Mouse (Mus musculus): ENCODE data around the gene Isoc2b. TPM values are rescaled to one million over a fixed set of nuclear protein-coding genes. Genes with fewer than 3 reads are reported as not detected.
A peak's percentile ranks its signal among the peaks of the same experiment; 100 is the strongest.
"Not testable (repeated sequence)": the region's sequence is repeated elsewhere in the genome, so short reads cannot be mapped to it uniquely, and the experiment has no call there.

Gene Isoc2b
- polyA plus RNA-seq, 1 experiment = 36.2 TPM

DNA sequence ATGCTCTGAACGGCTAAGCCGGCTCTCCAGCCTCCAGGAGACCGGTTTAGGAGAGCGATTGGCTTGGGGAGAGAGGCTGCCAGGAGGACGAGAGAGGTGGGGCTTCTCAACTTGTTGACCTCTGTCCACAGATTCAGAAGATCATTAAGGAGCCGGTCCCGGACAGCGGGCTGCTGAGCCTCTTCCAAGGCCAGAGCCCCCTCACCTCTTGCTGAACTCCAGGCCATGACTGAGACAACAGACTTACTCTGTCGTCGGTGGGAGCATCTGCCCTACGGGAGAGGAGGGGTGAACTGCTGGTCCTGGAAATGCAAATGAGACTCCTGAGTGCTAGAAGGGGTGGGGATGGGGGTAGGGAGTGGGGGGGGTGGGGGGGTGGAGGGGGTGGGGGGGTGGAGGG, 25.1 kb upstream of the Isoc2b start:
- Histone ChIP-seq H3K27ac (replicated peaks; ENCODE audit: low read depth, low read length) (no peak overlapping the region), H3K4me1 (ENCODE audit: control insufficient read depth, insufficient read depth, insufficient read length, low read length) (no peaks in the 10 kb centered on the region; the same call in 1 of the 2 replicates), H3K4me3 (ENCODE audit: insufficient read depth, low read depth, low read length) (no peak overlapping the region)

DNA sequence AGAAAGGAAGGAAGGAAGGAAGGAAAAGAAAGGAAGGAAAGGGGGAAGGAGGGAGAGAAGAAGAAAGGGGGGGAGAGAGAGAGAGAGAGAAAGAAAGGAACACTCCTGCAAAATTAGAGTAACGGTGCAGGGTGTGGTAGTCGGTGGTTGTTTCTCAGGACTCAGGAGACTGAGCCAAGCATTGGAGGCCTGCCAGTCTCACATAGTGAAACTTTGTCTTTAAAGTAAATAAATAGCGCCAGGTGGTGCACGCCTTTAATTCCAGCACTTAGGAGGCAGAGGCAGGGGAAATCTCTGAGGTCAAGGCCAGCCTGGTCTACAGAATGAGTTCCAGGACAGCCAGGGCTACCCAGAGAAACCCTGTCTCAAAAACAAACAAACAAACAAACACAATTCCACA, 16.6 kb upstream of the Isoc2b start:
- Histone ChIP-seq H3K4me1 (ENCODE audit: control insufficient read depth, insufficient read depth, insufficient read length, low read length) (peaks cover 3% of the 10 kb centered on the region; the same call in 1 of the 2 replicates), H3K27ac (replicated peaks; ENCODE audit: low read depth, low read length) (no peak overlapping the region), H3K4me3 (ENCODE audit: insufficient read depth, low read depth, low read length) (no peak overlapping the region)

DNA sequence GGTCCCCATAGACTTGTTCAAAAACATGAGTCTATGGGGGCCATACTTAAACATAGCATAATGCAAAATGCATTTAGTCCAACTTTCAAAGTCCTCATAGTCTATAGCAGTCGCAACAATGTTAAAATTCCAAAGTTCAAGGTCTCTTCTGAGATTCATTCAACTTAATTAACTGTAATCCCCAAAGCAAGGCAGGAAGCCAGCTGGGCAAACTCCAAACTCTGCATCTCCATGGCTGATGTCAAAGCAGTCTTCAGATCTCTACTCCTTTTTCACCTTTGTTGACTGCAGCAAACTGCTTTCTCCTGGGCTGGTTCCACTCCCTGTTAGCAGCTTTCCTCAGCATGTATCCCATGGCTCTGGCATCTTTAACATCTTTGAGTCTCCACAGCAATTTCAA, 9.0 kb upstream of the Isoc2b start:
- H3K4me1 ChIP-seq (ENCODE audit: control insufficient read depth, insufficient read depth, insufficient read length, low read length); H3K27ac ChIP-seq (replicated peaks; ENCODE audit: low read depth, low read length); H3K4me3 ChIP-seq (ENCODE audit: insufficient read depth, low read depth, low read length): not testable (repeated sequence)

DNA sequence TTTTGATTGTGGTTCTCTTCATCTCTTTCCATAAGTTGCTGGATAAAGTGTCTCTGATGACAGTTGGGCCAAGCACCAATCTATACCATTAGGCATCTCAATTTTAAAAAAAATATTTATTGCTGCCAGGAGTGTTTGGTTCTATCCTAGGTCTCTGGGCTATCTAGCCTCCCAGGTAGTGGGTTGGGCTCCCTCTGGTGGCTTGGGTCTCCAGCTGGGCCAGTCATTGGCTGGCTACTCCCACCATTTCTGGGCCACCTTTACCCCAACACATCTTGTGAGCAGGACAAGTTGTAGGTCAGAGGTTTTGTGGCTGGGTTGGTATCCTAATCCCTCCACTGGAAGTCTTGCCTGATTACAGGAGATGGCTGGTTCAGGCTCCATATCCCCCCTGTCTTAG, 8.1 kb upstream of the Isoc2b start:
- Histone ChIP-seq H3K4me3 (ENCODE audit: insufficient read depth, low read depth, low read length) (peak overlapping the region; percentile 73; the same call in 1 of the 2 replicates), H3K4me1 (ENCODE audit: control insufficient read depth, insufficient read depth, insufficient read length, low read length) (0 out of 2 replicates have a peak, but pooled peaks cover 2% of the 10 kb centered on the region), H3K27ac (replicated peaks; ENCODE audit: low read depth, low read length) (peak overlapping the region; percentile 20; the same call in 1 of the 2 replicates)

DNA sequence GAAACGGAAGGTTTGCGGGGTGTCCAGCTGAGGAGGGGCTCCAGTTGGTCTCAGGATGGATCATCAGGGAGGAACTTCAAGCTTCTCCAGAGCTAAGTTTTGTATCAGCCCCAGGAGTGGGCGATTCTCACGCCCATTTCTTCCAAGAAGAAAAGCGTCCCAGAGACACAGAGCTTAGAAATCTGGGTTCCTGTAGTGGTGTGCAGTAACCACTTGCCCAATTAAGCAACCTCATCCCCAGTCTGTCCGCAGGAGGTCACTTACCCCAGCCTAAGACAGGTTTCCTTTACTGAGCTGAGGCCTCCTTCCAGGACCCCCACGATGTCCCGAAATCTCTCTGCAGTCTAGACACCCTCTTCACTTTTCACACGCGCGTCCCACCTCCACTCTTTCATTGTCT, 7.2 kb upstream of the Isoc2b start:
- H3K27ac ChIP-seq (replicated peaks; ENCODE audit: low read depth, low read length) = peak overlapping the region; percentile 81
- H3K4me1 ChIP-seq (ENCODE audit: control insufficient read depth, insufficient read depth, insufficient read length, low read length) = 0 out of 2 replicates have a peak, but pooled peaks cover 2% of the 10 kb centered on the region
- H3K4me3 ChIP-seq (ENCODE audit: insufficient read depth, low read depth, low read length) = peak overlapping the region; percentile 73

DNA sequence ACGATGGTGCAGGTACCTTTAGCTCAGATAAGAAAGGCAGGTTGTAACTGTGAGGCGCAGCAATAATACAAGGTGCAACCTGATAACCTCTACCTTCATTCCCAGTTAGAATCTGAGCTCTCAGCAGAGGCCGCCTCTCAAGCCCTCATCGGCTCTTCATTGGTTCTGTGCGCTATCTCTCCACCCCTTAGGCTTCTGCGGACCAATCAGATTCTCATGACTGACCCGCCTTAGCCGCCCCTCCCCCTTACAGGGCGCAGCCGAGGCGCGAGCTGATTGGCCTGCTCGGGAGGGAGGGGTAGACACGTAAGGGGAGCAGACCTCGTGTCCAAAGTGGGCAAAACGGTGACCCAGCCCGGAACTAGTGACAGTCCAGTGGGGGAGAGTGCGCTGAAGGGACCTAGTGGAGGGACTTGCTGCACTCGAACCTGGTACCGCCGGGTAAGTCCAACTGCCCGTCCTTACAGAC, 6.7 kb upstream of the Isoc2b start, which contains the start of gene Isoc2a:
Gene Isoc2a, plus strand, starts transcription at position 401 of the 469 bp plus-strand sequence.
- Histone ChIP-seq H3K4me1 (ENCODE audit: control insufficient read depth, insufficient read depth, insufficient read length, low read length) (0 out of 2 replicates have a peak, but pooled peaks cover 2% of the 10 kb centered on the region), H3K4me3 (ENCODE audit: insufficient read depth, low read depth, low read length) (peak within 1 kb of the TSS; percentile 73), H3K27ac (replicated peaks; ENCODE audit: low read depth, low read length) (peak within 1 kb of the TSS; percentile 81)

DNA sequence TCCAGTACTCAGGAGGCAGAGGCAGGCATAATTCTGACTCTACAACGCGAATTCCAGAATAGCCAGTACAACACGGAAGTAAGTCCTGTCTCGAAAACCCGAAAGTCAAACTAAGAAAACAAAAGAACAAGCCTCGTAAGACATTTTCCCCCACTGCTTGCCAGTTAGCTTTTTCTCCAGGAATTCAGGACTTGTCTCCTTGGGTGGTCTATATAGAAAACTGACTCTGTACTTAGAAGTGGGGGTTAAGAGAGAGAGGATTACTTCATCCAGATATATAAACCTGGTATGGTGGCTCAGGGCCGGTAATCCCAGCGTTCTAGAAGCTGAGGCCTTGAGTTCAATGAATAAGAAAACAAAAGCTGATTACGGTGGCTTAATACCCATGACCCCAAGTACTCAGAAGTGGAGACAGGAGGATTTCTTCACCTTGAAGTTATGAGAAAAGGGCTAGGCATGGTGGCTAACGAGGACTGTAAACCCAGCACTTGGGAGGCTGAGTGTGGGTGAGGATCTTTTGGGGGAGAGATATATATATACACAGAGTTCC, 3.4 kb downstream of the Isoc2b start:
- Histone ChIP-seq H3K4me1 (ENCODE audit: control insufficient read depth, insufficient read depth, insufficient read length, low read length) (peaks cover 6% of the 10 kb centered on the region), H3K27ac (replicated peaks; ENCODE audit: low read depth, low read length) (peak overlapping the region; percentile 78), H3K4me3 (ENCODE audit: insufficient read depth, low read depth, low read length) (peak overlapping the region; percentile 67)

DNA sequence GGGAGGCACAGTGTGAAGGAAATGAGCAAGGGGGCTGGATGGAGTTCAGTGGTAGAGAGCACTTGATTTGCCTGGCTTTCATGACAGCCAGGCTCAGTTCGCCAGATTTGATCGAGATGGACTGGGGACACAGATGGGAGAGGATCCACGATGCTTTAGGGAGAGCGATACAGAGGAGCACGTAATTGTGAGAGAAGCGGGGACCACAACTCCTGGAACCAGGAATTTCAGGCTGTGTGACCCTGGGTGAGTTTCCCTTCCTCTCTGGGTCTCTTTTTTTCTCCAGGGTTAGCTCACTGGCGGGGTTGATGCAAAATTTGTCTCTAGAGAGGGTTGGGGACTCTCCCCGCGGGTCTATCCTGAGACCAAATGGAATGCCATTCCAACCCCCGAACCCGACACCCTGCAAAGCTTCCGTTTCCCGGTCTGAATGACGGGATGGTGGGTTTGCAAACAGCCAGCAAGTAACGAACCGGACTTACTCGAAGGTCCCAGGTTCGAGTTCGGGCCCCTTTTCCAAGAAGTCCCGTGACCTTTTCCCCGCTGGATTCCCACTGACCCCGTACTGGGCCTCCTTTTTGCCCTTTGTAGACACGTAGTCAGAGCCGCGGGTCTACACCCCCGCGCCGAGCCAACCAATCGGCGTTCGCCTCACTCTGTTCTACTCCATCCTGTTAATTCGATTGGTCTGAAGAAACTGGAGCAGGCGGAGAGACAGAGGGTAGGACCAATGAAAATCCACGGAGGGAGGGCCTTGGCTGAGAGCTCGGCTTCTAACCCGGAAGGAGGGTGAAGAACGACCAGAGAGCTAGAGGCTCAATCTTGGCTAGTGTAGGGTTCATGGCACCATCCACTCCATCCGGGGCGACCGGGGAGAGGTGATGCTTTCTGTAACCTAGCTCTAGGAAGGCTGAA, 4.2 kb downstream of the Isoc2b start:
- Histone ChIP-seq H3K4me1 (ENCODE audit: control insufficient read depth, insufficient read depth, insufficient read length, low read length) (peaks cover 6% of the 10 kb centered on the region), H3K4me3 (ENCODE audit: insufficient read depth, low read depth, low read length) (peak overlapping the region; percentile 78)

DNA sequence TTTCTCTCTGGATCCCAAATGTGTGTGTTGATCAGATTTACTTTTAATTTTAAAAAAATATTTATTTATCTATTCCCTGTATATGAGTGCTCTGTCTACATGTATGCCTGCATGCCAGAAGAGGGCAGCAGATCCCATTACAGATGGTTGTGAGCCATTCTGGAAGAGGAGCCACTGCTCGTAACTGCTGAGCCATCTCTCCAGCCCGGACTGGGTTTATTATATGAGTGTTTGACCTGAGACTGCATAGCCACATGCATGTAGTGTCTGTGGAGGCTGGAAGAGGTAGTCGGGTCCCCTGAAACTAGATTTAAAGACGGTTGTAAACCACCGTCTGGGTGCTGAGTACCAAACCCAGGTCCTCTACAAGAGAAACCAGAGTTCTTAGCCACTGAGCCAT, 5.0 kb downstream of the Isoc2b start:
- H3K27ac ChIP-seq (replicated peaks; ENCODE audit: low read depth, low read length) = peak overlapping the region; percentile 92
- peak overlapping the region; percentile 78 for H3K4me3 ChIP-seq (ENCODE audit: insufficient read depth, low read depth, low read length)
- peaks cover 6% of the 10 kb centered on the region for H3K4me1 ChIP-seq (ENCODE audit: control insufficient read depth, insufficient read depth, insufficient read length, low read length)

More for the DNA sequence above, 4.2 kb downstream of the Isoc2b start:
- peak overlapping the region; percentile 92 for H3K27ac ChIP-seq (replicated peaks; ENCODE audit: low read depth, low read length)

DNA sequence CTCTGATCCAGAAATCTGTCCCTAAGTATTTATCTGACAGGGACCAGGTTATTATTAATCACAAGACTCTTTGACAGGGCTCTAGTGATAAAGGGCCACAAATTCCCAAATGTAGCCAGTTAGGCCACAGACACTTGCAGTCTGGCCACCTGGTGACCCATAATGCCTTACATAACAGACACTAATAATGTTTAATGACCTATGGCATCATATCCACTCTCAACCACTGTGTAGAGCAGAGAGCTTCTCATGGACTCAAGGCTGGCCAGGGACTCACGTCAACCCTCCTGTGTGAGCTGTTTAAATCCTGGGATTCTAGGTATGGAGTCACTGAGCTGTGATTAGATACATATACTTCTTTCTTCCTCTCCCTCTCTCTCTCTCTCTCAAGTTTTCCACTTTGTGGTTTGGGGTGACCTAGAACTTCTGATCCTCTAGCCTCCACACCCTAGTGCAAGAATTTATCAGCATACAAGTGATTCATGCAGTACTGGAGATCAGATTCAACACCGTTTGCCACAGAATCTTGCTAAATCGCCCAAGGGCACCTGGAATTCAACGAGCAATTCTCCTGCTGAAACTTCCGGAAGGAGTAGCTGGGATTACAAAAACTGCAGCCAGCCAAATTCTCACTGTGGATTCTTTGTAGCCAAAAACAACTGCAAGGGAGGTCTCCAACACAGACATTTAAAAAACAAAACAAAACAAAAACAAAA, 5.8 kb downstream of the Isoc2b start:
- H3K4me3 ChIP-seq (ENCODE audit: insufficient read depth, low read depth, low read length) = no peak overlapping the region
- H3K27ac ChIP-seq (replicated peaks; ENCODE audit: low read depth, low read length) = peak overlapping the region; percentile 94
- peaks cover 6% of the 10 kb centered on the region for H3K4me1 ChIP-seq (ENCODE audit: control insufficient read depth, insufficient read depth, insufficient read length, low read length)

DNA sequence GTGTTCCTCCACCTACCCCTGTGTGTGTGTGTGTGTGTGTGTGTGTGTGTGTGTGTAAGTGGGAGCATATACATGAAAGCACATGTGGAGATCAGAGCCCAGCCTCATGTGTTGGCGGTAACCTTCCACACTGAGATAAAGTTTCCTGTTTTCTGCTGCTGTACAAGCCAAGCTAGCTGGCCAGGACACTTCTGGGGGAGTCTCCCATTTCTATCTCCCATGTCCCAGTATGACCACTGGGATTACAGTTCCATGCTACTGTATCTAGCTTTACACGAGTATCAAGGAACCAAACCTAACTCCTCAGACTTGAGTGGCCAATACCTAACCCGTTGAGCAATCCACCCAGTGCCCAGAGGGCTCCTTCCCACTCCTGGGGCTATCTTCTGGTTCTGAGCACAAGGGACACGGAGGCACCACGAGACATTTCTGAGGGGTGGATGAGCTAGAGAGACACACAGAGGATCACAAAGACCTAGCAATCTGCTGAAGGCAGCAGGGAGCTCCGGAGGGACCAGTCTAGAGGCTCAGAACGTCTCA, 6.4 kb downstream of the Isoc2b start:
- peaks cover 6% of the 10 kb centered on the region for H3K4me1 ChIP-seq (ENCODE audit: control insufficient read depth, insufficient read depth, insufficient read length, low read length)
- H3K27ac ChIP-seq (replicated peaks; ENCODE audit: low read depth, low read length) = peak overlapping the region; percentile 94
- H3K4me3 ChIP-seq (ENCODE audit: insufficient read depth, low read depth, low read length) = no peak overlapping the region

DNA sequence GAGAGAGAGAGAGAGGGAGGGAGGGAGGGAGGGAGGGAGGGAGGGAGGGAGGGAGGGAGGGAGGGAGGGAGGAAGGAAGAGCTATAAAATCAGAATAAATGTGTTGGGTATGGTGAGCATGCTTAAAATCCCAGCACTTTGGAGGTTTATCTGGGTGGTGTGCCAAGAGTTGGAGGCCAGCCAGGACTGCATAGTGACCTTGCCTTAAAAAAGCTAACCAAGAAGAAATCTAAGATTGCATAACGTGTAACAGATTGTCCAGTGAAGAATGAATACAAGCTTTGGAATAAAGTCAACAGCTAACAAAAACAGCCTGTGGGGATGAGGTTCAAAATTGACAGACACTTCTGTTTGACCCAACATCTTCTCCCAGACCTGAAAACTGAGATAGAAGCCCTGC, 7.0 kb downstream of the Isoc2b start:
- Histone ChIP-seq H3K4me1 (ENCODE audit: control insufficient read depth, insufficient read depth, insufficient read length, low read length) (peaks cover 6% of the 10 kb centered on the region), H3K4me3 (ENCODE audit: insufficient read depth, low read depth, low read length) (no peak overlapping the region), H3K27ac (replicated peaks; ENCODE audit: low read depth, low read length) (peak overlapping the region; percentile 94)

DNA sequence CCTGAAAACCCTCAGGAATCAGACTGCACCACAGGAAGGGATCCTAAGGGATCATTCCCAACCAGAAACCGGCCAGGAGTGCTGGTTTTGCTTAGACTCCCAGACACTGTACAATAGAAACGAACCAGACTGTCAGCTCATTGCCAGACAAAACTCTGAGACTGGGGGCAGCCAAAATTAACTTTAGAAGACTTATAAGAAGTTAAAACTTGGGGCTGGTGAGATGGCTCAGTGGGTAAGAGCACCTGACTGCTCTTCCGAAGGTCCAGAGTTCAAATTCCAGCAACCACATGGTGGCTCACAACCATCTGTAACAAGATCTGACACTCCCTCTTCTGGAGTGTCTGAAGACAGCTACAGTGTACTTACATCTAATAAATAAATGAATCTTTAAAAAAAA, 9.1 kb downstream of the Isoc2b start:
- not testable (repeated sequence) for H3K4me1 ChIP-seq (ENCODE audit: control insufficient read depth, insufficient read depth, insufficient read length, low read length); H3K27ac ChIP-seq (replicated peaks; ENCODE audit: low read depth, low read length)

DNA sequence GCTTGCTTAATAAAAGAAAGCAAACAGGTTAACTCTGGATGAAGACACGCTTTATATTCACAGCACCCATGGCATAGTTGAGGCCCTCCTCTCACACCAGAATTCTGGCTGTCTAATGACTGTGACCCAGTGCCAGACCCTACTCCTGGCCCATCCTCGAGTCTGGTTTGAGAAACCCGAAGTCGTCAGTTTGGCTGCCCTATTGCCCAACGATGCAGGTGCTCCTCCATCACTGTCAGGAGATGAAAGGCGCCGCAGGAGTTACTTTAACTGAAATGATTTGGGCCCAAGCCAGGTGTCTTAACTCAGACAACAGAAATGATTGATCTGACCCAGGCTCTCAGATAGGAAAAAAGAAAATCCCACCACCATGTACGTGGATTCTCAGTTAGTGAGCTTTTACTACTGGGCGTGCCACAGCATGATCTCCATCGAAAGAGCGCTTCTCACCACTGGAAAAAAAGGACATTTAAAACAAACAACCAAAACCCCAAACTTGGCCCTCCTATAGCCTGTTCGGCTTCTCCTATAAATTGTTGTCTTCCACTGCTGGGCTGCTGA, 10.6 kb downstream of the Isoc2b start:
- Histone ChIP-seq H3K4me1 (ENCODE audit: control insufficient read depth, insufficient read depth, insufficient read length, low read length) (peaks cover 6% of the 10 kb centered on the region), H3K4me3 (ENCODE audit: insufficient read depth, low read depth, low read length) (no peak overlapping the region), H3K27ac (replicated peaks; ENCODE audit: low read depth, low read length) (no peak overlapping the region)

More for the DNA sequence above, 9.1 kb downstream of the Isoc2b start:
- H3K4me3 ChIP-seq (ENCODE audit: insufficient read depth, low read depth, low read length) = not testable (repeated sequence)

All from brown adipose tissue, adult 24 weeks (tissue).